Mouse (Mus musculus): Measurements from ENCODE around the gene BC024978. TPM values are rescaled to one million over a fixed set of nuclear protein-coding genes. Genes with fewer than 3 reads are reported as not detected.

The BC024978 gene
- polyA plus RNA-seq, 1 experiment from 2014 or later, result 3.6 TPM

GRCm38 (mm10) chr7:27251946-27252345, 56.4 kb downstream of the BC024978 start:
- H3K4me1 ChIP-seq (ENCODE audit: control insufficient read depth, insufficient read depth, low read length), result no peaks in the 10 kb centered on the region
- H3K27ac ChIP-seq (replicated peaks; ENCODE audit: low read depth, low read length), result no peak overlapping the region
- DNase-seq (no peak), ATAC-seq (ENCODE audit: low FRiP score, low TSS enrichment) (no peak)
- peaks cover 24% of the 10 kb centered on the region for H3K36me3 ChIP-seq (ENCODE audit: control insufficient read depth, insufficient read depth, low read length)
- H3K27me3 ChIP-seq (ENCODE audit: control insufficient read depth, insufficient read depth, low read length), result no peaks in the 10 kb centered on the region
- H3K4me2 ChIP-seq (ENCODE audit: low read length), result no peak overlapping the region
- H3K4me3 ChIP-seq (replicated peaks; ENCODE audit: low read depth, low read length), result no peak overlapping the region
- 89% methylated on average over 6 of the region's 6 CpGs for WGBS
- no peaks in the 10 kb centered on the region for H3K9me3 ChIP-seq (ENCODE audit: control insufficient read depth, low read length)
- H3K9ac ChIP-seq (replicated peaks; ENCODE audit: low read length), result no peak overlapping the region

DNA sequence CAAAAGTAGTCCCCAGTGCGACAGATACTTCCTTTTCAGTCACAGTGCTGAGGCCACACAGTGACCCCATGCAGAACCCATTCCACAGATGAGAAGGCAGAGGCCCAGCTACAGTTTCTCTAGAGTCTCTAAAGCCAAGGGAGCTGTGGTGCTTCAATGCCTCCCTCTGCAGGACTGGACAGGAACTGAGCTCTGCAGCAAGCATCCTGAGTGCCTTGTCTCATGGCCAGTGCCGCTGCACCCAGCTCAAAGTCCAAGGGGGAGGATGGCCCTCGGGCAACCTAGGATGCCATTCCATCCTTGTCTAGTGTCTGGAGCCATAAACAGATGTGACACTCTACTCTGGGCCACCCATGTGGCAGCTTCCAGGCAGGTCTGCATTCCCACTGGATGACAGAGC, 60.1 kb downstream of the BC024978 start:
- no peak overlapping the region for H3K4me3 ChIP-seq (replicated peaks; ENCODE audit: low read depth, low read length)
- peaks cover 18% of the 10 kb centered on the region for H3K4me1 ChIP-seq (ENCODE audit: control insufficient read depth, insufficient read depth, low read length)
- no peak overlapping the region for H3K27ac ChIP-seq (replicated peaks; ENCODE audit: low read depth, low read length)
- H3K9me3 ChIP-seq (ENCODE audit: control insufficient read depth, low read length), result no peaks in the 10 kb centered on the region
- ATAC-seq (ENCODE audit: low FRiP score, low TSS enrichment) (no peak), DNase-seq (no peak)
- WGBS, result 74% methylated on average over 3 of the region's 3 CpGs
- H3K36me3 ChIP-seq (ENCODE audit: control insufficient read depth, insufficient read depth, low read length), result peaks cover 17% of the 10 kb centered on the region
- H3K9ac ChIP-seq (replicated peaks; ENCODE audit: low read length), result no peak overlapping the region
- H3K4me2 ChIP-seq (ENCODE audit: low read length), result no peak overlapping the region
- no peaks in the 10 kb centered on the region for H3K27me3 ChIP-seq (ENCODE audit: control insufficient read depth, insufficient read depth, low read length)

GRCm38 (mm10) chr7:27257046-27257851, 61.7 kb downstream of the BC024978 start:
- H3K9me3 ChIP-seq (ENCODE audit: control insufficient read depth, low read length), result no peaks in the 10 kb centered on the region
- 8% methylated on average over 27 of the region's 27 CpGs for WGBS
- H3K27ac ChIP-seq (replicated peaks; ENCODE audit: low read depth, low read length), result peak overlapping the region; percentile 94
- no peaks in the 10 kb centered on the region for H3K27me3 ChIP-seq (ENCODE audit: control insufficient read depth, insufficient read depth, low read length)
- H3K4me2 ChIP-seq (ENCODE audit: low read length), result peak overlapping the region; percentile 83
- H3K36me3 ChIP-seq (ENCODE audit: control insufficient read depth, insufficient read depth, low read length), result peaks cover 14% of the 10 kb centered on the region
- H3K4me1 ChIP-seq (ENCODE audit: control insufficient read depth, insufficient read depth, low read length), result peaks cover 31% of the 10 kb centered on the region
- H3K4me3 ChIP-seq (replicated peaks; ENCODE audit: low read depth, low read length), result peak overlapping the region; percentile 8; the same call in 1 of the 2 replicates
- no peak overlapping the region; the same call in 1 of the 2 replicates for H3K9ac ChIP-seq (replicated peaks; ENCODE audit: low read length)
- ATAC-seq (ENCODE audit: low FRiP score, low TSS enrichment) (0 out of 2 replicates have a peak, but pooled peaks have one; percentile 7), DNase-seq (peak; percentile 70)

DNA sequence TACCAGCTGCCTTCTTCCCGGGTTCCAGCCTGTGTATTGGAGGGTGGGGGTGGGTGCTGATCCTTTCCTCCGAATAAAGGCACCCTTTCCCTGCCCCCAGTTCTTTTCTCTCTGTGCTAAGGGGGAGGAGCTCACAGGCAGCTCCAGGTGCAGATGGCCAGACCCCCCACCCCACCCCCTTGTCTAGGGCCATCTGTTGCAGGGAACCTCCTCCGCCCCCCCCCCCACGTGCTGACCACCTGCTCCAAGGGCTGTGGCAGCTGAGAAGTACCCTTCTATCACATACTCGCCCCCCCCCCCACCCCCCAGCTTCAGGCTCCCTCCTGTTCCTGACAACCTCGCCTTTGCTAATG, 62.2 kb downstream of the BC024978 start:
- Histone ChIP-seq H3K27me3 (ENCODE audit: control insufficient read depth, insufficient read depth, low read length) (no peaks in the 10 kb centered on the region), H3K27ac (replicated peaks; ENCODE audit: low read depth, low read length) (peak overlapping the region; percentile 94), H3K9ac (replicated peaks; ENCODE audit: low read length) (no peak overlapping the region; the same call in 1 of the 2 replicates), H3K4me2 (ENCODE audit: low read length) (peak overlapping the region; percentile 83), H3K9me3 (ENCODE audit: control insufficient read depth, low read length) (no peaks in the 10 kb centered on the region), H3K4me1 (ENCODE audit: control insufficient read depth, insufficient read depth, low read length) (peaks cover 31% of the 10 kb centered on the region), H3K4me3 (replicated peaks; ENCODE audit: low read depth, low read length) (peak overlapping the region; percentile 84), H3K36me3 (ENCODE audit: control insufficient read depth, insufficient read depth, low read length) (peaks cover 18% of the 10 kb centered on the region)
- DNase-seq, result peak; percentile 58
- 0% methylated on average over 6 of the region's 6 CpGs for WGBS
- peak; percentile 12 for ATAC-seq (ENCODE audit: low FRiP score, low TSS enrichment)

DNA sequence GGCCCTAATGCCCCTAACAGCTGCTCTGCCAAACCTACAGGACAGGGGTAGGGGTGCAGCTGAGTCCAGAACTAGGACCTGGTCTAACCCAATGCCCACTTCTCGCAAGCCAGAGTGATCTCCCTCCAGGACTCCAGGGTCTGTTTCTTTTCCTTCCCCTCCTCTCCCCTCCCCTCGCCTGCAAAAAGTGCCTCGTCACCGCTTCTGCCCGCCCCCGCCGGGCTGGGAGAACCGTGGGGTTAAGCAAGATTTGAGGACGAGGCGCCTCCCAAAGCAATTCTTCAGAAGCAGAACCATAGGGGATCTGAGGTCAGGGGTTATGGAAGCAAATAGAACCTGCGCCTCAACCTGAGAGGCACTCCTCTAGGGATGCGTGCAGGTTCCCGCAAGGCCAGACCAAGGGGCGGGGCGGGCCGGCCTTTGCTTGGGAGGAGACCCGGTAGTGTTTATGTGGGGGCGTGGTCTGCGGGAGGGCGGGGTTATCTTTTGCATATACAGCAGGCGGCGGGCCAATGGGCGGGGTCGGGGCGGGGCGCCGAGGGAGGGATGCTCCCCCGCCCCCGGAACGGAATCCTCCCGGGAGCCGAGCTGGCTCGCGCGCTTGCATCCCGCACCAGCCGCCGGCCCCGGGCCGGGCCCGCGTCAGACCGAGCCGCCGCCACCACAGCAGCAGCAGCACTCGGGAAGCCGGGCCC, 62.8 kb downstream of the BC024978 start, which contains the start of gene Numbl:
TSS of gene Numbl (plus strand) at position 229 of the 695 bp plus-strand sequence.
- Histone ChIP-seq H3K4me2 (ENCODE audit: low read length) (peak within 1 kb of the TSS; percentile 83), H3K27ac (replicated peaks; ENCODE audit: low read depth, low read length) (peak within 1 kb of the TSS; percentile 94), H3K9ac (replicated peaks; ENCODE audit: low read length) (peak within 1 kb of the TSS; percentile 95), H3K9me3 (ENCODE audit: control insufficient read depth, low read length) (no peaks in the 10 kb centered on the region), H3K36me3 (ENCODE audit: control insufficient read depth, insufficient read depth, low read length) (peaks cover 23% of the 10 kb centered on the region), H3K4me3 (replicated peaks; ENCODE audit: low read depth, low read length) (peak within 1 kb of the TSS; percentile 84), H3K27me3 (ENCODE audit: control insufficient read depth, insufficient read depth, low read length) (no peaks in the 10 kb centered on the region), H3K4me1 (ENCODE audit: control insufficient read depth, insufficient read depth, low read length) (peaks cover 31% of the 10 kb centered on the region)
- peak; percentile 88 for ATAC-seq (ENCODE audit: low FRiP score, low TSS enrichment)
- peak; percentile 97 for DNase-seq
- WGBS, result under 1% methylated on average over 44 of the region's 47 CpGs

- DNase-seq, result peak; percentile 65
- H3K4me1 ChIP-seq (ENCODE audit: control insufficient read depth, insufficient read depth, low read length), result peaks cover 31% of the 10 kb centered on the region
- H3K9me3 ChIP-seq (ENCODE audit: control insufficient read depth, low read length), result no peaks in the 10 kb centered on the region
- H3K27ac ChIP-seq (replicated peaks; ENCODE audit: low read depth, low read length), result peak overlapping the region; percentile 94
- peak overlapping the region; percentile 84 for H3K4me3 ChIP-seq (replicated peaks; ENCODE audit: low read depth, low read length)
- peaks cover 29% of the 10 kb centered on the region for H3K36me3 ChIP-seq (ENCODE audit: control insufficient read depth, insufficient read depth, low read length)
- no peaks in the 10 kb centered on the region for H3K27me3 ChIP-seq (ENCODE audit: control insufficient read depth, insufficient read depth, low read length)
- 3% methylated on average over 9 of the region's 9 CpGs for WGBS
- ATAC-seq (ENCODE audit: low FRiP score, low TSS enrichment), result no peak
- H3K4me2 ChIP-seq (ENCODE audit: low read length), result peak overlapping the region; percentile 83
- H3K9ac ChIP-seq (replicated peaks; ENCODE audit: low read length), result peak overlapping the region; percentile 95
Observed at GRCm38 (mm10) chr7:27259271-27259721, 63.7 kb downstream of the BC024978 start.

DNA sequence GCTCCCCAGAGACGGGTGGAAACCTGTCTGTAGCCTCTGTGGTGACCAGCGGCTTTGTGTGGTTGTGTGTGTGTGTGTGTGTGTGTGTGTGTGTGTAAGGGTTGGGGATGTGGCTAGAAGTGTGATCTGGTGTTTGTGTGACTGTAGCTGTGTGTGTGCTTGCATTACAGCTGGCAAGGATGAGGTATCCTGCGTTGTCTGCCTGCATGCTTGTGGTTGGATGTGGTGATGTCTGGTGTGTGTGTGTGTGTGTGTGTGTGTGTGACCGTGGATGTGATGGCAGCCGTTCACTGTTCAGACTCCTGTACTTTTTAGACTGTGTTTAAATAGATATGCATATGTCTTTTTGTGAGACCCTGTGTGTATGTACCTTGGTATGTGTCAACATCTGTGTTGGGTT, 64.2 kb downstream of the BC024978 start:
- Histone ChIP-seq H3K4me1 (ENCODE audit: control insufficient read depth, insufficient read depth, low read length) (peaks cover 31% of the 10 kb centered on the region), H3K9ac (replicated peaks; ENCODE audit: low read length) (peak overlapping the region; percentile 95), H3K4me2 (ENCODE audit: low read length) (peak overlapping the region; percentile 83), H3K36me3 (ENCODE audit: control insufficient read depth, insufficient read depth, low read length) (peaks cover 30% of the 10 kb centered on the region), H3K9me3 (ENCODE audit: control insufficient read depth, low read length) (no peaks in the 10 kb centered on the region), H3K27ac (replicated peaks; ENCODE audit: low read depth, low read length) (peak overlapping the region; percentile 94), H3K27me3 (ENCODE audit: control insufficient read depth, insufficient read depth, low read length) (no peaks in the 10 kb centered on the region), H3K4me3 (replicated peaks; ENCODE audit: low read depth, low read length) (peak overlapping the region; percentile 84)
- WGBS, result 20% methylated on average over 5 of the region's 5 CpGs
- DNase-seq, result peak; percentile 61
- no peak for ATAC-seq (ENCODE audit: low FRiP score, low TSS enrichment)

Measured in midbrain, embryonic 14.5 days (tissue).